Mouse (Mus musculus) kidney, adult 18-20 months (tissue): ENCODE results near the gene Capn11.
A peak's percentile ranks its signal among the peaks of the same experiment; 100 is the strongest.

ENCODE experiments used
- DNase-seq: peaks from one replicate; pipeline ENCODE4 v3.0.0; 2021

The Capn11 gene

GRCm38 (mm10) chr17:45596631-45597396 is 62.3 kb downstream of the Capn11 start:
- DNase-seq = peak; percentile 82

DNA sequence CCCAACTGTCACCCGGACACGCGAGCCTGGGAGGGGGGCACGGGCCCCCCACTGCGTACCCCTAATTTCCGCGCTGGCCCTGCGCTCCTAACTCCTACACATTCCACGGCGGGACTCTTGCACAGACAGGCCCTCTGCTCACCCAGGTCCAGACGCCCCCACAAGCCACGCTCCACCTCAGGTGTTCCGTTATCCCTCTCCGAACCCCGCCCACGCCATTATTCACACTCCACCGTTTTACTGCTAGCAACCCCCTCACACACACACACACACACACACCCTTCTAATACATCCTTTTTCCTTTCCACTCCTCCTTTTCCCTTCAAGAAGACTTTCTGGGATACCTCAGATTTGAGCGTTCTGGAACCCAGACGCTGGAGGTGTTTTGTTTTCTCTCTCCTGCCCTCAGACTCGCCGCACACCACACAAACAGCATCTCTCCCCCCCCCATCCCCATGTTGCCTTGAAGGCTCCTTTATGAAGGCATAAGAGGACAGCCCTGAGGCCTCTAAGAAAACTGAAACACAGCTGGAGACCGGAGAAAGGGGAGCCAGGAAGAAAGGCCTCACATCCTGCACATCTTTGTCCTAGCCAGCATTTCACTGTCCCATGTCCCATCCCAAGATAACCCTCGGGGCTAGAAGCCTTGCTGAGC is 63.3 kb downstream of the Capn11 start:
- DNase-seq = no peak

DNA sequence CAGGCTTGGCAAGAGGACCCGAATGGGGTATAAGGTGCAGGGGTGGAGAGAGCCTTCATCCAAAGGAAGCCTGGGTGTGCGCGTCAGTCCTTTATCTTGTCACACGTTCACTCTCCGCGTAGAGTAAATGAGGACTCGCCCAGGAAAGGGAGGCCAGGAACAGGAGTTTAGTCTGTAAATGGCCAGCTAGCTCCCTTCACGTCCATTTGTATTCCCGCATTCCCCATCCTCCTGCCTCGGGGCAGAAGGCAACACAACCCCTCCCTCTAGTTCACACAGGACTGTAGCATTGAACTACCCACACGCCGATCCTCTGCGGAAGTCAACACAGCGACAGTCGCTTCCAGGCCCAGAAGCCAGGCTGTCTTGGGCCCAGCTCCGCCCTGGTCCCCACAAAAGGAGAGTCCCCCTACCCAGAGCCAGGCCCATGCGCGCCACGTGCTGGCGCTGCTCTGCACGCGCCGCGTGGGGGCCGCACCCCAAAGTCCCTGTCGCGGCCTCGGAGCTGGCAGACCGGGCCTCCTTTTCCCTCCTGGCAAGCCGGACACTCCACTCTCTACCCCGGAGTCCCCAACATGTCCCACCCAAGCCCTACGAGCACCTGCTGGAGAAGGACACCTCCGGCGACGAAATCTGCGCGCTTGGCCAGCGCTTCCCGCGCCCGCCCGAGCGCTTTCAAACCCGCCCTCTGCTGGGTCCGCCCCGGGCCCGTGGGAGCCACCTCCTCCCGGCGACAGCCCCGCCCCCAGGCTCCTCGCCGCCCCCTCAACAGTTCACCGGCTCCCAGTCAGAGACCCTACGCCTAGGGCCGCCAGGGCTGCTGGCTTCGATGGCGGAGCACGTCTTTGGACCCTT is 64.0 kb downstream of the Capn11 start:
- peak; percentile 83 for DNase-seq

- no peak for DNase-seq
Observed at GRCm38 (mm10) chr17:45594195-45594594, 64.9 kb downstream of the Capn11 start.

DNA sequence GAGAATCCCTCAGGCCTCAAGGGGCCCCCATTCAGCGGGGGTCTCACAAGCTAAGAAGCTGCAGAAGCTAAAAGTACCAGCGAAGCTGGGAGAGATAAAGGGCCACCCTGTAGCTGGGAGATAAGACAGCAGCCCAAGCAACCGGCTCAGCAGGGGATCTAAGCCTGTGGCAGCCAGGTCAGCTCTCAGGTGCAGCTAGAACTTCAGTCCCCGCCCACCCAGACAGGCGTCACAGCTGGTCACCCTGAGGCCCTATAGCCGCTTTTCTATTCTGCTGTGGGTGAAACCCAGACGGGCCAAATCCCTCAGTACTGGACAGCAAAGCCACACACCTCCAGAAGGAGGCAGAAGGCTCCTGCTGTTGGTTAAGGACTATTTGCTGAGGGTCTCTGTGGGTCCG is 65.6 kb downstream of the Capn11 start:
- no peak for DNase-seq

- peak; percentile 56 for DNase-seq
Observed at GRCm38 (mm10) chr17:45592606-45593431, 66.3 kb downstream of the Capn11 start.

- DNase-seq = peak; percentile 52
Observed at GRCm38 (mm10) chr17:45591701-45592605, 67.2 kb downstream of the Capn11 start.

DNA sequence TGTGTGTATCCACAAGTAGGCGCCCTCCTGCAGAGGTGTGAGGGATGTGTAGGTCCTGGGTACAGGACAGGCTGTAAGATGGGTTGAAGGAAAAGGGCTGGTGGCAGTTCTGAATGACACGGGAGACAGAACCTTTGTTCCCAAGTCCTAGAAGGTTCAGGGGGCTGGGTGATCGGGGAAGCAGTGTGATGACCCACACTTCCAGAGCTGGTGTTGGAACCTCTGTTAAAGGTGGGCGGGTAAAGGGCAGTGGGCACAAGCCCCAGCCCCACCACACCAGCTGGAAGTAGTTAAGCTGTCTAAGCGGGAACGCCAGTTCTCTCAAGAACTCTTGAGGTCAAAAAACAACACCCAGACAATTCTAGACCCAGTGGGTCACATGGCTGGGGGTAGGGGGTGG is 68.7 kb downstream of the Capn11 start:
- no peak for DNase-seq

GRCm38 (mm10) chr17:45589844-45590243 is 69.3 kb downstream of the Capn11 start:
- no peak for DNase-seq

GRCm38 (mm10) chr17:45589236-45589635 is 69.9 kb downstream of the Capn11 start:
- DNase-seq = no peak

- no peak for DNase-seq
Observed at GRCm38 (mm10) chr17:45588370-45588769, 70.8 kb downstream of the Capn11 start.

- DNase-seq = no peak
Observed at GRCm38 (mm10) chr17:45586449-45586837, 72.7 kb downstream of the Capn11 start.

DNA sequence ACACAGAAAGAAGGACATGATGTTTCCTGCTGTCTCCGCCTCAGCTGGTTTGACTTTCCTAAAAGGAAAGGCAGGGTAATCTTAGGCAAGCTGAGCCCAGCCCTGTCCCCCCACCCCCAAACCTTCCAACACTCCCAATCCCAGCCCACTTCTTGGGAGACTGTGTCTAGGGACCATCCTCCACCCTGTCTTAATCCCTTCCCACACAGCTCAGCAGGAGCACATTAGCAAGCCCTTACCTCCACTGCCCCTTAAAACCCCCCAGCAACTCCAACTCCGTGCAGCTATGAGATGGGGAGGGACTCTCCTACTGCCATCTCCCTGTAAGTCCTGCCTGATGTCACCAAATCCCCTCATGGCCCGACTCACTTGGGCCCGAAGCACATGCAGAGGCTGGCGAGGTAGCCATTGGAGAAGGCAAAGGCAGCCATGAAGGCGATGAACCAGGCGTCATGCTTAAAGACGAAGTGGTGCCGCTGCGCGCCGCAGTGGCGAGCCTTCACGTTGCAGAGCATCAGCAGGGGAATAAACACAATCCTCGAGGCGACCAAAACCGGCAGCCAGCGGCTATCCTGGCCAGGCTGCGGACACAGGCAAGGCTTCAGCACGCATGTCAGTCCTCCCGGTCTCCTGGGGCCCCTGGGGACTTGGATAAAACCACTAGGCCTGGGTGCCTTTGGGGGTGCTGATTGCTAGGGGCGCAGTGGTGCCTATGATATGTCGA is 73.2 kb downstream of the Capn11 start:
- no peak for DNase-seq

DNA sequence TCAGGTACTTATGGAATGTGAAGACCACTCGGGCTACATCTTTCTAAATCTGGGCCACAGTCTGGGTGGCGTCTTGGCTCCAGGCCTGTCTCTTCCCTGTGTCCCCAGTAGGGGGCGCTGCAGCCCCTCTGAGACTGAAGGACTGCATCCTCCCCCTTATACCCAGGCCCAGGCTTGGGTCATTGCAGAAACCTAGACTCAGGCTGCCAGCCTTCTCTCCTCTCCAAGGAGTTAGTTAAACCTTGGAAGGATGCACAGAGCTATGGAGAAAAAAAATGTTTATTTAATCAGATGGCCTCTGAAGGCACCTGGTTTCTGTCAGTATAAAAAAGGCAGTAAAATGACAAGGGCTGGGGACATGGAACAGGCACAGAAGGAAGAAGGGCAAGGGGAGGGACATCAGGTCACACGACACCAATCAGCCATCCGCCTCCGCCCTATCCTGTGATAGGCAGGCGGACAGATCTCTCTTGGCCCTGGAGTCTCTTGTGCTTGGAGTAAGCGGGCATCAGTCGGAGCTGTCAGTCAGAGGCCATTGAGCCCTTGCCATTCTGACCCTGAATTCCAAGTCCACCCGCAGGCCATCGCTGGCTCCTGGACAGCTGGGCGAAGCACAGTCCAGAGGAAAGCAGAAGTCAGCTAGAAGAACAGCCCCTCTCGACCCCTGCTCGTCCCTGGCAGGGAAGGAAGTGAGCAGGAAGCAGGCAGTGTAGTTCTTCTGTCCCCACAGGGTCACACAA is 74.0 kb downstream of the Capn11 start:
- peak; percentile 79 for DNase-seq

- peak; percentile 85 for DNase-seq
Observed at GRCm38 (mm10) chr17:45584096-45584896, 74.8 kb downstream of the Capn11 start.

- no peak for DNase-seq
Observed at GRCm38 (mm10) chr17:45582715-45583355, 76.3 kb downstream of the Capn11 start.

DNA sequence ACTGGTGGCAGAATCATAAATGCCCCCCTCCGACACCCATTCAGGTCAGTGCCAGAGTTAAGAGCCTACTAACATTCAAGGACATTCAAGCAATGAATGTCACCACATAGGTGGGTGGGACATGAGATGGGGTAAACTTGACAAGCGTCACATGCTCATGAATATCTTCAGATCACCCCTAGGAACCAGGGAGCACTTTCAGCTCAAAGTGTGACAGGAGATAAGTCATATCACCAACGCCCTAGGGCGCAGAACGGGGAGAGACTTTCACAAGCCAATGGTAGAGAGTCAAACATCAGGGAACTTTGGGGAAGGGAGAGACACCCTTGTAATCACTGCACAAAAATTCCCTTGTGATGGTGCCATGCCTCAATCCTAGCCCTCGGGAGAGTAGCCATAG is 76.9 kb downstream of the Capn11 start:
- DNase-seq = no peak

DNA sequence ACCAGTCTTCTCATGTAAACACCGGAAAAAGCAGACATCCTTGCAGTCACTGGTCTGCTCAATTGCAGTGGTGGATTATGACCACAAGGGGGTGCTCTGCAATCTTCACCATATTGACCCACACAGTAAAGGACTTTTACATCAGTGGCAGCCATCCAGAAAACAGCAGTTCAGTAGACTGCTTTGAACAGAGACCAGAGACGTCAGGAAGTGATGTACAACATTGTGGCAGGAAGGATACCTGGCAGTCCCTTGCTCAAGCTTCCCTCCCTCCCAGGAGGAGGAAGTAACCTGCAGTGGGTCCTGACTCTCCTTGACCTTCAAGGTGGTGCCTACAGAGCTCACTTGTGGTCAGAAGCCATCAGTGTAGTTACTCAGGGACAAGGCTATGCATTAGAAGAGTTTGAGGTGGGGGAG is 77.5 kb downstream of the Capn11 start:
- peak; percentile 74 for DNase-seq
